Mouse (Mus musculus) adrenal gland, adult 8-10 months (tissue): ENCODE measurements around the gene Thrb. TPM values are rescaled to one million over a fixed set of nuclear protein-coding genes. Genes with fewer than 3 reads are reported as not detected.

ENCODE experiments used
- DNase-seq: peaks from one replicate; pipeline ENCODE4 v3.0.0; 2022
- total RNA-seq, 4 experiments: library from RNA; stranded (reverse); gene quantifications; 2 replicates each; pipeline ENCODE4 v1.2.4; 2022

The Thrb gene
- total RNA-seq, 4 experiments from 2014 or later, result 36.3 to 86.4 (median 64.4) TPM

GRCm38 (mm10) chr14:17967117-17967726, 307.2 kb downstream of the Thrb start:
- peak; percentile 19 for DNase-seq

- DNase-seq, result no peak
Observed at GRCm38 (mm10) chr14:17972132-17972531, 312.1 kb downstream of the Thrb start.

GRCm38 (mm10) chr14:17972665-17973064, 312.6 kb downstream of the Thrb start:
- no peak for DNase-seq

- DNase-seq, result peak; percentile 19
Observed at GRCm38 (mm10) chr14:17975786-17976185, 315.7 kb downstream of the Thrb start.

- DNase-seq, result no peak
Observed at GRCm38 (mm10) chr14:17978259-17978658, 318.2 kb downstream of the Thrb start.

- DNase-seq, result no peak
Observed at GRCm38 (mm10) chr14:17981258-17981657, 321.2 kb downstream of the Thrb start.

- DNase-seq, result no peak
Observed at GRCm38 (mm10) chr14:17982017-17982416, 322.0 kb downstream of the Thrb start.

- no peak for DNase-seq
Observed at GRCm38 (mm10) chr14:17983390-17983789, 323.3 kb downstream of the Thrb start.

GRCm38 (mm10) chr14:17983839-17984238, 323.8 kb downstream of the Thrb start:
- no peak for DNase-seq

GRCm38 (mm10) chr14:17988580-17988979, 328.5 kb downstream of the Thrb start:
- no peak for DNase-seq

- DNase-seq, result no peak
Observed at GRCm38 (mm10) chr14:17989182-17989581, 329.1 kb downstream of the Thrb start.

GRCm38 (mm10) chr14:17990186-17990585, 330.1 kb downstream of the Thrb start:
- no peak for DNase-seq

GRCm38 (mm10) chr14:18001886-18002285, 341.8 kb downstream of the Thrb start:
- no peak for DNase-seq

GRCm38 (mm10) chr14:18003686-18004085, 343.6 kb downstream of the Thrb start:
- DNase-seq, result no peak

GRCm38 (mm10) chr14:18008524-18008923, 348.5 kb downstream of the Thrb start:
- DNase-seq, result no peak

- no peak for DNase-seq
Observed at GRCm38 (mm10) chr14:18016604-18017003, 356.5 kb downstream of the Thrb start.

- DNase-seq, result no peak
Observed at GRCm38 (mm10) chr14:18020128-18020527, 360.1 kb downstream of the Thrb start.

GRCm38 (mm10) chr14:18020636-18021035, 360.6 kb downstream of the Thrb start:
- DNase-seq, result peak; percentile 17

- DNase-seq, result no peak
Observed at GRCm38 (mm10) chr14:18021726-18022125, 361.7 kb downstream of the Thrb start.

- DNase-seq, result no peak
Observed at GRCm38 (mm10) chr14:18022351-18022750, 362.3 kb downstream of the Thrb start.

- DNase-seq, result no peak
Observed at GRCm38 (mm10) chr14:18027867-18028266, 367.8 kb downstream of the Thrb start.

- no peak for DNase-seq
Observed at GRCm38 (mm10) chr14:18029181-18029932, 369.3 kb downstream of the Thrb start.

GRCm38 (mm10) chr14:18031941-18032340, 371.9 kb downstream of the Thrb start:
- no peak for DNase-seq

- DNase-seq, result no peak
Observed at GRCm38 (mm10) chr14:18036573-18036972, 376.5 kb downstream of the Thrb start.
